Mouse (Mus musculus): ENCODE data around the gene Rab3a. TPM values are rescaled to one million over a fixed set of nuclear protein-coding genes. Genes with fewer than 3 reads are reported as not detected.

Rab3a gene
- polyA plus RNA-seq, 1 experiment: 14.4 TPM

DNA sequence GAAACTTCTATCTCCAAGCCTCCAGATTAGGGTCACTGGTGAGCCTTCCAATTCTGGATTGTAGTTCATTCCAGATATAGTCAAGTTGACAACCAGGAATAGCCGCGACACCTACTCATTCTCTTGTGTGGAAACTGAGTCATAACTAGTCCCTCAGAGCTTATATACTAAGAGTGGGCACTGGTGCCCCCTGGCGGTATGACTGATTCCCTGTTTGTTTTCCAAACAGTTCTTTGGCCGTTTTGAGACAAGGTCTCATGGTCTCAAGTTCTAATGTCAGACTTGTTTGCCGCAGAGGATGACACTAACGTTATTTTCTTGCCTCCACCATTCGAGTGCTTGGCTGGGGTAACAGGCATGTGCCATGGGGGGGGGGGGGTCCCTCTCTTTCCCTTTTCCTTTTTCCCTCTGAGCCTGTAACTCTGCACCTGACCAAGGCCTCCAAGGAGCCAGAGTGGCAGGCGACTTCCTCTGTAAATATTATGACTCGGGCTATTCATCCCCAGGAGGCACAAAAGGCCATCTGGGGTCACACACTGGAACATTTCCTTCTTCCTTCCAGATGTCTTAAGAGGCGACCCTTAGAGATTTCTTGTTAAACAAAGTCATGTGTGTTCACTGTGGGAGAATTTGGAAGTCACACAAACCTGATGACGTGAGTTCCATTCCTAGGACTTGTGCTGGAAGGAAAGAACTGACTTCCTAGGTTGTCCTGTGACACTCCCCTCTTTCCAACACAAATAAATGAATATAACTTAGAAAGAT is 2.3 kb upstream of the Rab3a start:
- no peak overlapping the region for H3K4me3 ChIP-seq (ENCODE audit: insufficient read depth, poor library complexity, severe bottlenecking)
- no peaks in the 10 kb centered on the region for H3K79me2 ChIP-seq (ENCODE audit: control insufficient read depth, insufficient read depth)
- TF ChIP-seq MYOD1 (IDR thresholded peaks at IDR 0.05; ENCODE audit: control insufficient read depth, insufficient read length, low read depth): no peak
- TF ChIP-seq MAX (IDR thresholded peaks at IDR 0.05): no peak
- TF ChIP-seq USF1 (IDR thresholded peaks at IDR 0.05; ENCODE audit: low read depth): no peak
- no peak for TF ChIP-seq CTCF (IDR thresholded peaks at IDR 0.05; ENCODE audit: control insufficient read depth, insufficient read depth, insufficient read length)
- TF ChIP-seq FOSL1 (IDR thresholded peaks at IDR 0.05; ENCODE audit: insufficient read depth, low read length, poor library complexity, severe bottlenecking): no peak
- no peak for TF ChIP-seq MYOG (IDR thresholded peaks at IDR 0.05; ENCODE audit: control insufficient read depth, extremely low read depth, insufficient read length)
- TF ChIP-seq CEBPB (IDR thresholded peaks at IDR 0.05; ENCODE audit: low read depth): no peak
- peaks cover 9% of the 10 kb centered on the region for H3K36me3 ChIP-seq (ENCODE audit: control insufficient read depth, insufficient read depth)
- H3ac ChIP-seq (ENCODE audit: control insufficient read depth, insufficient read length, low read depth): no peak overlapping the region
- peaks cover 10% of the 10 kb centered on the region for H3K27me3 ChIP-seq (ENCODE audit: control insufficient read depth, insufficient read depth, insufficient read length)
- no peaks in the 10 kb centered on the region for H3K79me3 ChIP-seq (ENCODE audit: low read depth)

DNA sequence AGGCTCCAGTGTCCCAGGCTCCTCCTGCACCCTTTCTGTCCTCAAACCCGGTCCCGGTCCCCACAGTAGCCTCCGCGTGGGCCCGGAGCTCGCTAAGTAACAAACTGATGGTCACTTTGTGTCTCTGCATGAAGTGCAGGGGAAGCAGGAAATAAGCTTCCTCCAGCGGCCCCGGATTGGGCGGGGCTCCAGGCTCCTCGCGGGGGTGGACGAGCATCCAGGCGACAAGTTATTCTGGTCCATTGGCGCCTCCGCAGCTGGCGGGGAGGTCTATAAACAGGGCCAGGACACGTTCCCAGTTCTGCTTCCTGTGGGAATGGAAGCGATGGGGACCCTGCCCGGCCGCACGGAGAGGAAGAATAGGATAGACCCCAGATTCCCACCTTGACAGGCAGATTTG is 1.3 kb upstream of the Rab3a start:
- H3K36me3 ChIP-seq (ENCODE audit: control insufficient read depth, insufficient read depth): peaks cover 10% of the 10 kb centered on the region
- no peak for TF ChIP-seq MYOD1 (IDR thresholded peaks at IDR 0.05; ENCODE audit: control insufficient read depth, insufficient read length, low read depth)
- TF ChIP-seq USF1 (IDR thresholded peaks at IDR 0.05; ENCODE audit: low read depth): no peak
- no peak for TF ChIP-seq CTCF (IDR thresholded peaks at IDR 0.05; ENCODE audit: control insufficient read depth, insufficient read depth, insufficient read length)
- no peak for TF ChIP-seq MAX (IDR thresholded peaks at IDR 0.05)
- TF ChIP-seq FOSL1 (IDR thresholded peaks at IDR 0.05; ENCODE audit: insufficient read depth, low read length, poor library complexity, severe bottlenecking): no peak
- TF ChIP-seq CEBPB (IDR thresholded peaks at IDR 0.05; ENCODE audit: low read depth): no peak
- TF ChIP-seq MYOG (IDR thresholded peaks at IDR 0.05; ENCODE audit: control insufficient read depth, extremely low read depth, insufficient read length): no peak
- no peaks in the 10 kb centered on the region for H3K79me3 ChIP-seq (ENCODE audit: low read depth)
- no peak overlapping the region for H3K4me3 ChIP-seq (ENCODE audit: insufficient read depth, poor library complexity, severe bottlenecking)
- H3K27me3 ChIP-seq (ENCODE audit: control insufficient read depth, insufficient read depth, insufficient read length): peaks cover 6% of the 10 kb centered on the region
- peak overlapping the region; percentile 56 for H3ac ChIP-seq (ENCODE audit: control insufficient read depth, insufficient read length, low read depth)
- no peaks in the 10 kb centered on the region for H3K79me2 ChIP-seq (ENCODE audit: control insufficient read depth, insufficient read depth)

DNA sequence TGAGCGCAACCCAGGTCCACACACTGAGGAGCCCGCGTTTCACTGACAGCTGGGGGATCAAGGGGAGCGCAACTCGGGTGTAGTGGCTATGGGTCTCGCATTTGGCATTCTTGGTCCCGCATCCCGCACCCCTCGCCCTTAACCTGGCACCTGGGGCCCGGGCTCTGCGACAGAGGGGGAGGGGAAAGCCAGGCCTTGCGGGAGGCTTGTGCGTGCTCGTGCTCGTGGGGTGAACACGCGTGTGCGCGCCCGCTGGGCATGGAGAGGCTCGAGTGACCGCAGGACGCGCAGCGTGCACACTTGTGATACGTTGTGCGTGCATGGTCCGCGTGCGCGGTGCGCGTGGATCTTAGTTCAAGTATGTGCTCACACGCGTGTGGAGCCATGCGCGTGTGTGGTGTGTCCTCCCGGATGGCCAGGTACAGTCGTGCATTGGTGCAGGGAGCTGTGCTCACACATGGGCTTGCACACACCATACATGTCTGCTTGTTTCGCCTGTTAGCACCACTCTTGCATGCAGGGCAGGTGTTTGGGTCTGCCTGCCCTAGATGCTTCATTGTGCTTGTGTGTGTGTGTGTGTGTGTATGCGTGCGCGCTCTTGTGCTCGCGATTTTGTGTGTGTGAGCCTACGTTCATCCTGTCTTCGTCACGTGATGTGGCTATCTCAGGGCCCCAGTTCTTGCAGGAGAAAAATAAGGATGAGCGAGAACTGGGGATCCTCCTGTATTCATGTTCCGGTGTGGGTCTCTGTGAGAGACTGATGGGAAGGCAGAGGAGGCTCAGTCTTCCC is 587 bp downstream of the Rab3a start:
- Histone ChIP-seq H3K79me3 (ENCODE audit: low read depth) (no peaks in the 10 kb centered on the region), H3K79me2 (ENCODE audit: control insufficient read depth, insufficient read depth) (peaks cover 9% of the 10 kb centered on the region), H3K27me3 (ENCODE audit: control insufficient read depth, insufficient read depth, insufficient read length) (no peaks in the 10 kb centered on the region), H3K36me3 (ENCODE audit: control insufficient read depth, insufficient read depth) (peaks cover 10% of the 10 kb centered on the region), H3ac (ENCODE audit: control insufficient read depth, insufficient read length, low read depth) (peak overlapping the region; percentile 61), H3K4me3 (ENCODE audit: insufficient read depth, poor library complexity, severe bottlenecking) (peak overlapping the region; percentile 49)
- TF ChIP-seq MYOD1 (IDR thresholded peaks at IDR 0.05; ENCODE audit: control insufficient read depth, insufficient read length, low read depth) (no peak), USF1 (IDR thresholded peaks at IDR 0.05; ENCODE audit: low read depth) (peak; percentile 60)

DNA sequence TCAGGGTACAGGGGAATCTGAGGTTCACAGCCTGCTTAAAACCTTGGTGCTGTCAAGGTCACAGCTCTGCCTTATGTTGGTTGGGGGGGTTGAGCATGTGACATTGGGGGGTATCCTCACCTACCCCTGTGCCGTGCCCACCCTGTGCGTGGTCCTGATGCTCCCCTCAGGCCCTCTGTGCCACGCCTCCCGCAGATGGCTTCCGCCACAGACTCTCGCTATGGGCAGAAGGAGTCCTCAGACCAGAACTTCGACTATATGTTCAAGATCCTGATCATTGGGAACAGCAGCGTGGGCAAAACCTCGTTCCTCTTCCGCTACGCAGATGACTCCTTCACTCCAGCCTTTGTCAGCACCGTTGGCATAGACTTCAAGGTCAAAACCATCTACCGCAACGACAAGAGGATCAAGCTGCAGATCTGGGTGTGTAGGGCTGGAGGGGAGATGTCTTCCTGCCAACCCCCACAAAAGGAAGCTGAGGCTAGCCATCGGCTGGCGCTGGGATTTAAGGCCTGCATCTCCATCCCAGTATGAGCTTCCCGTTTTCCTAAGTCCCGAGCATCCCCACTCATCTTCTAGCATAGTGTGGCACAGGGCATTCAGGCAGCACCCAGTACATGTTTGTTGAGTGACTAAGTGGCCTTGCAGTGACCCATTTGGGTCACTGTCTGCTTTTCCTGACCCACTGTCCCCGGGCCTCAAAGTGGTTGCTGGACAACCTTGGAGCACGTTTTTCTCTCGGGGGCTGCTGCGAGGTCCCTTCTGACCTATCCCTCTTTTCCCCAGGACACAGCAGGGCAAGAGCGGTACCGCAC is 1.4 kb downstream of the Rab3a start:
- H3K79me2 ChIP-seq (ENCODE audit: control insufficient read depth, insufficient read depth): peaks cover 15% of the 10 kb centered on the region
- peaks cover 10% of the 10 kb centered on the region for H3K36me3 ChIP-seq (ENCODE audit: control insufficient read depth, insufficient read depth)
- TF ChIP-seq MYOG (IDR thresholded peaks at IDR 0.05; ENCODE audit: control insufficient read depth, extremely low read depth, insufficient read length): no peak
- H3ac ChIP-seq (ENCODE audit: control insufficient read depth, insufficient read length, low read depth): no peak overlapping the region
- peaks cover 3% of the 10 kb centered on the region for H3K79me3 ChIP-seq (ENCODE audit: low read depth)
- no peak overlapping the region for H3K4me3 ChIP-seq (ENCODE audit: insufficient read depth, poor library complexity, severe bottlenecking)
- H3K27me3 ChIP-seq (ENCODE audit: control insufficient read depth, insufficient read depth, insufficient read length): no peaks in the 10 kb centered on the region

DNA sequence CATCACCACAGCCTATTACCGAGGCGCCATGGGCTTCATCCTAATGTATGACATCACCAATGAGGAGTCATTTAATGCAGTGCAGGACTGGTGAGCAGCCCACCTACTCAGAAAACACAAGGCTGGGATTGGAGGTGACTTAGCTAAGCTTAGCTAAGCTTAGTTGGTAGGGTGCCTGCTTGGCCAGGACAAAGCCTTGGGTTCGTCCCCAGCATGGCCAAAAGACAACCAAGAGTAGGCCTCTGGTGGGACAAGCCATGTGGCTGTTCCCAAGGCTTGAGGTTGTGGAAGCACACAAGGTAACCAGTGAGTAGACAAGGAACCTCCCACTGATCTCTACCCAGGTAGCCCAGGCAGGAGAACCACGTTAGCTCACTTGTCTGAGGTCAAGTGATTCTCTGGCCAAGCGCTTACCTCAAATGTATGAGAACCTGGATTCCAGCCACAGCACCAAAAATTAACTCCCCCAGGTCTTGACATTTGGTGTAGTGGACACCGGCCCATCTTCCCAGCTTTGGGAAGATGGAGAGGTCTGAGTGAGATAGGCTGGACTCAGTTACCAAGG is 2.1 kb downstream of the Rab3a start:
- Histone ChIP-seq H3K79me3 (ENCODE audit: low read depth) (peaks cover 3% of the 10 kb centered on the region), H3K79me2 (ENCODE audit: control insufficient read depth, insufficient read depth) (peaks cover 15% of the 10 kb centered on the region), H3ac (ENCODE audit: control insufficient read depth, insufficient read length, low read depth) (no peak overlapping the region), H3K27me3 (ENCODE audit: control insufficient read depth, insufficient read depth, insufficient read length) (no peaks in the 10 kb centered on the region), H3K4me3 (ENCODE audit: insufficient read depth, poor library complexity, severe bottlenecking) (no peak overlapping the region), H3K36me3 (ENCODE audit: control insufficient read depth, insufficient read depth) (peaks cover 10% of the 10 kb centered on the region)
- TF ChIP-seq CEBPB (IDR thresholded peaks at IDR 0.05; ENCODE audit: low read depth) (no peak), MYOD1 (IDR thresholded peaks at IDR 0.05; ENCODE audit: control insufficient read depth, insufficient read length, low read depth) (no peak), FOSL1 (IDR thresholded peaks at IDR 0.05; ENCODE audit: insufficient read depth, low read length, poor library complexity, severe bottlenecking) (no peak), CTCF (IDR thresholded peaks at IDR 0.05; ENCODE audit: control insufficient read depth, insufficient read depth, insufficient read length) (no peak), MYOG (IDR thresholded peaks at IDR 0.05; ENCODE audit: control insufficient read depth, extremely low read depth, insufficient read length) (no peak)

Measured in C2C12 (cell line).